Mouse (Mus musculus): Measurements from ENCODE around the gene Serpina3k.
"Not testable (repeated sequence)": the region's sequence is repeated elsewhere in the genome, so short reads cannot be mapped to it uniquely, and the experiment has no call there.

GRCm38 (mm10) chr12:104351812-104352211, 13.5 kb downstream of the Serpina3k start:
- not testable (repeated sequence) for TF ChIP-seq CTCF (IDR thresholded peaks at IDR 0.05; ENCODE audit: borderline replicate concordance, control insufficient read depth, extremely low read depth, insufficient read depth, low read length, poor library complexity); POLR2A (IDR thresholded peaks at IDR 0.05; ENCODE audit: control insufficient read depth, extremely low read depth, insufficient read depth, low read length, poor library complexity)
